Mouse (Mus musculus) ES-Bruce4 (cell line): ENCODE data around the gene Taf3.

Experiments used
- CTCF ChIP-seq: IDR thresholded peaks from one replicate; pipeline ENCODE4 v1.8.1; 2011; ENCODE audit warnings: low read depth, low read length
- POLR2A ChIP-seq: IDR thresholded peaks from one replicate; pipeline ENCODE4 v1.8.1; 2011; ENCODE audit warnings: low read length; ENCODE audit not compliant: insufficient read depth

GRCm38 (mm10) chr2:9885217-9885770, 163.1 kb downstream of the Taf3 start:
- TF ChIP-seq POLR2A (no peak), CTCF (no peak)
